Mouse (Mus musculus): ENCODE measurements around the gene Aldh5a1.

The Aldh5a1 gene

DNA sequence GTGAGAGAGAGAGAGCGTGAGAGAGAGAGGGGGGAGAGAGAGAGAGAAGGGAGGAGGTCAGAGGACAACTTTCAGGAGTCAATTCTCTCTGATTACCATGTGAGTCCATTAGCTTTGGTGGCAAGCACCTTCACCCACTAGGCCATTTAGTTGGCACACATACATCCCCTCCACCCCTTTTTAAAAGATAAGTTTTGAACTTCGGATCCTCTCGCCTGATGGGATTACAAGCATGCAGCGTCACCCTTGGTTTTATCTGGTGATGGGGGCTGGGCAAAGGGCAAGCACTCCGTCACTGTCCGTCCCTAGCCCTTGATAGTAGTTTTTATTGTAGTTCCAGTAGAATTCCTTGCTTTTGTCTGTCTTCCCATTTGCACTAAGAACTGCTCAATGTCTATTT, 57.3 kb downstream of the Aldh5a1 start:
- in situ Hi-C loops (cut with MboI; ENCODE audit: unreplicated experiment in 2 of 2): no loop called here

DNA sequence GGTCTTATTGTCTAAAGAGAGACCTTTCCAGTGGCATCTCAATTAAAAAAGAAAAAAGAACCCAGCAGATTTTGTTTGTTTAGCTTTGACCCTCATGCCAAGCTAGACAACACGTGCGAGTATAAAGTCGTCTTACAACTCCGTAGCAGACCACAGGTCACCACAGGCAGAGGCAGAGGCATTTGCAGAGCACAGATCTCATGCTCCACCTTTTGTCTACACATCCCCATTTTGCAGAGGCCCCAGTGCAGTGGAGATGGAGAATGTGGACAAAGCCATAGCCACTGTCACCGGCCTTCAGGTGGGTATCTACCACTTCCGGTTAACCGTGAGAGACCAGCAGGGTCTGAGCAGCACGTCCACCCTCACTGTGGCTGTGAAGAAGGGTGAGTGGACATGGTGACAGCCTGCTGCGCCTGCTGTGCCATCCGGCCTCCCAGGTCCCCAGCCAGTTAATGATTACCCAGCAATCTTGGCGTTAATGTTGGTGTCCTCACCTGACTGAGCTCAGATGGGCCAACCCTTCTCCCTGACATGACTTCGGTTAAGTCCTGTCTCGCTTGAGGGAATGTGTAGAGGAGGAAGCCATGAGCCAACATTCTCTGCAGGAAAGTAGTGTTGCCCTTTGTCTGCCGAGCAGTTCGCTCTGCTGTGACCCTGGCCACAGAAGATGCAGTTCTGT, 58.0 kb downstream of the Aldh5a1 start:
- in situ Hi-C loops (cut with MboI; ENCODE audit: unreplicated experiment in 2 of 2): no loop called here

DNA sequence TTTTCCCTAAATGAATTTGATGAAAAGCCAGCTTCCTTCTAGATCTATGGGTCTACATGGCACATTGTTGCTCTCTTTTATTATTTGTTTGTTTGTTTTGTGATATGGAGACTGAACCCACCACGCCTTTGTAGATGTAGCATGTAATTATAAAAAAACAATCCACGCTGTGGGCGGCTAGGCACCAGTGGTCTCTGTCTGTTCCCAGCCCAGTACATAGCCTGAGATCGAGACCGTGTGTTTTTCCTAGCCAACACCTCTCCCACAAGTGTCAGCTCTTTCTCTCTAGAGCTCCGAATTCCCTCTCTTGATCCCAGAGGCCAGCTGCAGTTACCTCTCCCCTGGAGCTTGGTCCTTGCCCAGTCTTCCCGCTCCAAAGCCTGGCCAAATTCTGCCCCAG, 69.2 kb downstream of the Aldh5a1 start:
- in situ Hi-C loops (cut with MboI; ENCODE audit: unreplicated experiment in 2 of 2): no loop called here

DNA sequence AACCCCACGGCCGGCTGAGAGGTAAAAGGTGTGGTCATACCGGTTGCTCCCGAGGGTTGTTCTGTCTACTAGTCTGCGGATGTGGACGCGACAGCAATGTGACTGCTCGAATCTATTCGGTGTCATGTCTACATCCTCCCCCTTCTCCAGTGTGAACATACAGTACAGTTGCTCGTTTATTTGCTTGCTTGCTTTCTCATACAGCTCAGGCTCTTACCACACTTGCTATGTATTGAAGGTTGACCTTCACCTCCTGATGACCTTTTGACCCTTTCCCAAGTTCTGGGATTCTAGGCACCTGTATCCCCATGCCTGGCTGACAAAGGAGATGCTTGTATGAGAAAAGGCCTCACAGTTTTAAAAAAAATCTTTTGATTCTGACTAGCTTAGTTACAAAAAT, 69.7 kb downstream of the Aldh5a1 start:
- in situ Hi-C loops (cut with MboI; ENCODE audit: unreplicated experiment in 2 of 2): no loop called here

DNA sequence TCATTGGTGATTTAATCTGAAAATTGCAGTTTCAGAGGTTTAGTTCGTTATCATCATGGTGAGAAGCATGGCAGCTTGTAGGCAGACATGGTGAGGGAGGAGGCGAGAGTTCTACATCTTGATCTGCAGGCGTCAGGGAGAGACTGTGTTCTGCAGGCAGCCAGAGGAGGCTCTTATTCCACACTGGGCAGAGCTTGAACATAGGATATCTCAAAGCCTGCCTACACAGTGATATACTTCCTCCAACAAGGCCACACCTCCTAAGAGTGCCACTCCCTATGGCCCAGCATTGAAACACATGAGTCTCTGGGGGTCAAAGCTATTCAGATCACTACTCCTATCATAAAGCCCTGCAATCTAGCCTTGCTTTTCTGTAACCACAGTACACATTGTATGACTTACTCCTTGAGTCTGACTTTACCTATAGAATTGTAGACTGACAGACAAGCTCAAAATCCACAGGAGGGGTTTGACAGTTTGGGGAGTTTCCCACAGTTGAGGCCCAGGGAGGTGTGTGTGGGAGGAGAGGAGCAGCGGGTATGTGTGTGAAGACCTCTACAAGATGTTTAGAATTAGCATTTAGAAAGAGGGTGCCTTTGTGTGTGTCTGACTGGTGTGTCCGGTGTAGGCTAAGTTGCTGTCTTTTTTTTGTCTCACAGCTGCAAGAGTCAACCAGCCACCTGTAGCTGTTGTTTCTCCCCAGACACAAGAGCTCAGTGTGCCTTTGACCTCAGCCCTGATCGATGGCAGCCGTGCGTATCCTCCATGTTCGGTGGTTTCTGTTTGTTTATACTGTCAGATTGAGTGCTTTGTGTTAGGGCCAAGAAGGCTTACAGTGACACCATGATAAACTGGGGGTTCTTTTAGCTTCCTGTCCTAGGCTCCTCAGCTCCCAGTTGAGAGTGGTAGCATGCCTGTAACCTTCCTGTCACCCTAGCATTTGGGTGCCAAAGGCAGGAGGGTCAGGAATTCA, 70.7 kb downstream of the Aldh5a1 start:
- in situ Hi-C loops (cut with MboI; ENCODE audit: unreplicated experiment in 2 of 2): no loop called here

DNA sequence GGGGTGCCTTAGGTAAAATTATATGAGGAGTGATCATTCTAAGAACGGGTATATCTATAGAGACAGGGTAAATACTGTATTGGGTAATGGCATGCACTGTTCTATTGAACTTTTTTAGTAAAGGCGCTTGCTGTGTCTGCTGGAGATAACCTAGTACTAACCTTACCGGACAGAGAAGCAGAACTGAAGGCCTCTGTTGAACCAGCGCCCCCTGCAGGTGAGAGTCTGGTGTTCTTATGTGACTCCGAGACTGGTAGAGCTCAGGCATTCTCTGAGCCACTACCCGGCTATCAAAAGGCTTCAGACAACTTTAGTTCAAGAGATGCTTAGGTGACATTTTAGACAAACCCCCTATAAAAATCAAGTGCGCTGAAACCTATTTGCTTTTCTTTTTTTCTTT, 74.9 kb downstream of the Aldh5a1 start:
- in situ Hi-C loops (cut with MboI; ENCODE audit: unreplicated experiment in 2 of 2): no loop called here

DNA sequence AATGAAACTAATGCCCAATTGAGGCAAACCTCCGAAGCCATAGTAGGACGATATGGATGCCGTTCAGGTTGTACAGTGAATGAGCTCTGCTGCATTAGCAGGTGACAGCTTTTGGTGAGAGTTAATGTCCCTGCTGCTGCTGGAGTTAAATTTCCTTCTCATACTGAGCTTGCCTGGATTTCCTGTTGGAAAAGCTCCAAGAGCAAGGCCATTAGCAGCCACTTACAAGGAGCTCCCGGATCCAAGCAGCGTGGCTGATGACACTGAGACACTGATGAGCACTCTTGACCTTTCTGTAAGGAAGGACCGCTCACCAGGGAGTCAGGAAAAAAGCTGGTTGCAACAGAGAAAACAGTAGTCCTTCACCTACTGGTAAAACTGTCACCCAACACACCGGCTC, 75.4 kb downstream of the Aldh5a1 start:
- in situ Hi-C loops (cut with MboI; ENCODE audit: unreplicated experiment in 2 of 2): no loop called here

DNA sequence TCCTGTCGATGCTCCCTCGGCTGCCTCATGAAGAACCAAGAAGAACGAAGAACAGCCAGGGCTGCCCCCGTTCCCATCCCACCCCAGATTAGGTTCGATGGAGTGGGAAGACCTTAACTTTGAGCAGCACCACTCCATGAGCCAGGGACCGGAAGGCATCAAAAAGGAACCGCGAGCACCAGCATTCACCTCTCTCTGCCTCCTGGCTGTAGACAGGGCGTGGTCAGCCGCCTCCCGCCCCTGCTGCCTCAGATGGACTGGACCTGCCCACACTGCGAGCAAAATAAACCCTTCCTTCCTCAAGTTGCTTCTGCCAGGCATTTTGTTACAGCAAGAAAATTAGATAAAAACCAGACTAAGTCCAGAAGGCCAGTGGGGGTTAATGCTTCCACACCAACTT, 76.4 kb downstream of the Aldh5a1 start:
- in situ Hi-C loops (cut with MboI; ENCODE audit: unreplicated experiment in 2 of 2): no loop called here

DNA sequence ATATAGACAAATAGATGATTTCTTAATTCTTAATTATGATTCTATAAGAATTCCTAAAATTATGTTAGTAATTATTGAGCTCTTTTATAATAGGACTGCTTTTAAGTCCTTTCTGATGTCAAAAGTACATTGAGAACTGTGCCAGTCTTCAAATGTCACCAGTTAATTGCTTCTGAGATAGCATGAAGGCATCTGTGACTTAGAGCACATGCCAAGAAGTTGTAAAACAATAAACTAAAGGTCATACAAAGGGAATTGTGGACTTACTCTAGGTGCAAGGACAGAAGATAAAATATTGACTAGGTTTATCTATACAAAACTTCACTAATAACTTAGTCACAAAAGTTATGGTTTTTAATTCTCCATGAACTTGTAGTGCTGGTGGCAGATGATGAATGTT, 78.3 kb downstream of the Aldh5a1 start:
- in situ Hi-C loops (cut with MboI; ENCODE audit: unreplicated experiment in 2 of 2): no loop called here
